Mouse (Mus musculus) thymus, postnatal 14 days (tissue): ENCODE results near the gene Ifna2.

ENCODE experiments used
- DNase-seq: peaks from one replicate; pipeline ENCODE4 v3.0.0; 2021

The Ifna2 gene

GRCm38 (mm10) chr4:88683812-88684211 lies at the start of gene Ifna2:
Gene Ifna2 (minus strand): TSS chr4:88683912.
- no peak for DNase-seq

- peak; percentile 69 for DNase-seq
These were observed 43.6 kb upstream of the Ifna2 start for GRCm38 (mm10) chr4:88727324-88727723.

DNA sequence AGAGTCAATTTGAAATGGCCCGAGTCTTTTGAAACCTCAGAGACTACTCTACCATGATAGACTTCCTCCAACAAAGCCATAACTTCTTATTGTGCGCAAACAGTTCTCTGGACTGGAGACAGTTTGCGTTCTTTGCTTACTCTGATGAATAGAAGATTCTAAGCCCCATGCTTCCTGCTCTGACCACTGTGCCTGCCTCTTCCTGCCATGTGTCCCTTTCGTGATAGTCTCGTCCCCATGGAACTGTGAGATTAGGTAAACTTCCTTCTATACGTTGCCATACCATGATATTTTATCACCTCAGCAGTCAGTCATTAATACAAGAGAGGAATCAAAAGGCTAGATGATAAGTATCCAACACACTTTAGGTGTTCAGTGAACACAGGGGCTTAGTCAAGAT lies 43.0 kb upstream of the Ifna2 start:
- no peak for DNase-seq

DNA sequence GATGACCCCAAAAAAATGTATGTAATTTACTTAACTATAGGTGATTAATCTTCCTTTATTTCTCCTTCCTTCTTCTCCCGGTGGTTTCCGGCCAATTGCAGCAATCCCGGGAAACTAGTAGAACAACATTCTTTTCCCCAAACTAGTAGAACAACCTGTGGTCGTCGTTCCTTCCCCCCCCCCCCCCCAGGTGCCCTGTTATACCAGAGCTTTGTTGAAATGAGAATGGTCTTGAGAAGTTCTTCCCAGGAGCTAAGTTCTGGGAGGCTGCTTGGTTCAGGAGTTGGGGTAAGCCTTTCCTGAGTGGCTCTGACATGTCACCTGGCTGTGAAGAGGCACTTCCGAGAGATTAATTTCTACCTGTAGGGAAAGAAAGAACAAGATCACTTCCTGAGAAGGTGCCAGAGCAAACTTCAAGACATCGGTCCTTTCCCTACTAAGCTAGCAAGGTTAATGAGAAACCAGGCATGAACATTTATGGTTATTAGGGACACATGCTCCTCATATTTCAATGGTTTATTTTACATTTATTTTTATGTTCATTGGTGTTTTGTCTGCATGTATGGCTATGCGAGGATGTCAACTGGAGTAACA lies 39.9 kb upstream of the Ifna2 start:
- no peak for DNase-seq

- peak; percentile 90 for DNase-seq
These were observed 38.3 kb upstream of the Ifna2 start, which contains the start of the genes Gm26566 and Klhl9 for GRCm38 (mm10) chr4:88721791-88722721. Gene Gm26566 (plus strand): TSS chr4:88721805. Gene Klhl9 (minus strand): TSS chr4:88722465.

- DNase-seq = no peak
These were observed 35.0 kb upstream of the Ifna2 start for GRCm38 (mm10) chr4:88718715-88719114.

DNA sequence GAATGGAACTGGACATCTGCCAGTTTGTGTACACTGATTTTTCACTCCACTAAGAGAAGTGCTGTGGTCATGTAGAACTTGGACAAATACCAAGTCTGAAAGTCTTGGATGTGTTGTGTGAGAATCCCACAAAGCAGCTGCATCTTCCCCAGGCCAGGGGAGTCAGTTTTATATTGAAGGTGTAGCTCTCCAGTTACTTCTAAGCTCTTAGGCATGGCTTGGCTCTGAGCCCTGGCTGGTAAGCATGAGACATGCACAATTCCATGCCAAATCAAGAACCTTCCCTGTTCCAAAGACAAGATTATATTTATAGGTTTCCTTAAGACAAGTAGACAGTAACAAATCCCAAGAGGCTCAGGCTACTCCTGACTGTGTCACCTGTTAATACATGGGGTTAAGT lies 31.3 kb upstream of the Ifna2 start:
- no peak for DNase-seq

DNA sequence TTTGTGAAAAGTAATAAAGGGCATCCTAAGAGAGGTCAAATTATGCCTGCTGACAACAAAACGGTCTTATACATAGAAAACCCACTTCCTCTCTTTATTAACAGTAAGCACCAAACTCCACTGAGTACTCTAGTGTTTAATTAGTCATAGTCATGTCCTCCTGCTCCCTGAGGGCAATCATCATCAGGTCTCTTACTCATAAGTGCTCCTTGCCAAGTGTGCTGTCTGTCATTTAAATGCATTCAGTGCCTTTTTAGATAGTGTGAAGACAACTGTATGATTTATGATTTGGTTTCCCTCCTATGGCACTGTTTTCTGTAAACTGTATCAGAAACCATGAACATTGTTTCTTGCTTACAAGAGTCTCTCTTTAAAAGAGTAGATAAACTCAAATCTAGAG lies 30.6 kb upstream of the Ifna2 start:
- no peak for DNase-seq

DNA sequence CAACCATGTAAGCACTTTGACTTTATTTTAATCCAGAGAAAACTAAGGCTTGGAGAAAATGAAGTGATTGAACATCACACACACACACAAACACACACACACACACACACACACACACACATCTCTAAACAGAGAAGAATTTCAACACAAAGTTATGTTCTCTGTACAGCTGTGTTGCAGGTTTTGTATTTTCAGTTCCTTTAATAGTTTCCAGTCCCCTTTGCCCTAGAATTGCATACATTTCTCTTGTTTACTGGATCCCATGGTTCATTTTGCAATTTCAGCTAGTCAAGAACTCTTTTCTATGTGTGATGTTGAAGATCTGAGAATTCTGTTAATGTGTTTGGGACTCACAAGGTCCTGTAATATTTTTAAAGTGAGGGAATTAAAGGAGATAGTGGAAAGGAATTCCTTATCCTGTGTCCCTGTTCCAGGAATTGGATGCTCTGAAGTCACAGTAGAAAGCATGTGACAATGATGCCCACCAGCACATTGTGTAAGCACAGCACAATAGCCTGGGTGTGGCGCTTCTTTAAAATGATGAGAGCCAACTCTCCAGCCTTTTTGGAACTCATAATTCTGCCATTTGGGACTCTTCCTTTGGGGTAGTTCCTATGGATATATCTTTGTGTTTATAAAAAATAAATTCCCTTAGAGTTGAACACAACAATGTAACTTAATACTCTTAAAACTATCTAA lies 23.6 kb upstream of the Ifna2 start:
- DNase-seq = no peak

DNA sequence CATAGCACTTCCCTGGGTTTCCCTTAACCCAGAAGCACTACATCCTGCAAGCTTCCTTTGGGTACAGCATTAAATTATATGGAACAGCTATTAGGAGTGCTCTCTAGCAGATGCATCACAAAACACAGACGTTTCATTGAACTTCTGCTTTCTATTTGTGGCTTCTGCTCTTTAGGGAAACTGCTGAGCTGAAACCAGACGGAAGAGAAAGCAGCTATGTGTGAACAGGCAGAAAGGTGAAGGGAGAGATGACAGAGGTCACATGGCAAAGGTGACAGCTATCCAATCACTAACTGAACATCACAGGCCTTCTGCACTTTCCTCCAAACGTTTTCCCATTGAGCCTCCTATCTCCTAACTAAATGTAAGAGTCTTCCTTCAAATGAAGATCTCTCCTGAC lies 22.2 kb upstream of the Ifna2 start:
- no peak for DNase-seq

DNA sequence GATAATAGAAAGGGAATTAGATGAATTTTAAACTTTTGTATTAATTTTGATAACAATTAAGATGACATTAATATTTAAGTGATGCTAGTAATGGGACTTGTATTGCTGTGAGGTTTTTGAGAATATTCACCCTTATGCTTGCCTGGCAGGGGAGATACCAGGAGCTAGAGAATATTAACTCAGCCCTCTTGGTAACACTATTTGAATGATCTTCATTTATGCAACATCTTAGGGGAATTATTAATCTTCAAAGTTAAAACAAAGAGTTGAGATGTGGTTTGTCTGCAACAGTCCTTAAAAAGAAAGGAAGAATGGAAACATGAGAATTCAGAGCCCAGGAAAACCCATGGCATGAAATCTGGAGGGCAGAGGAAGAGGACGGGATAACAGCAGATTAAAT lies 15.6 kb upstream of the Ifna2 start:
- DNase-seq = no peak

- no peak for DNase-seq
These were observed 15.1 kb upstream of the Ifna2 start for GRCm38 (mm10) chr4:88698781-88699180.

DNA sequence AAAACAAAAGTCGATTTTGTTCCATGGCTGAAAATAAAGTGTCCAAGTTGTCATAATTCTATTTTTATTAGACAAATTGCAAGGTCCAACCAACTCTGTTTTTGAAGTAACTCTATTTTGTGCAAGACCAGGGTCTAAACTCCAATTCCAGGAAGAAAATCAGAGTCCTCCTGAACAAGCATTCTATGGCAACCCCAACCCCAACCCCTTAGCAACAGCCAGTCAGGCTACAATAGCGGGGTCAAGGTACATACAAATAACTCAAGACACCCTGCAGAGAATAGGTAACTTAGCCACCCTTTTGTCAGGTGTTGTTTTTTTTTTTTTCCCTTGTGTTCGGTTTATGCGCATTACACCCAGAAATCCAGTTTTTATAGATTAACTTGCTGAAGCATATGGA lies 14.0 kb upstream of the Ifna2 start:
- DNase-seq = no peak

- DNase-seq = no peak
These were observed 13.4 kb upstream of the Ifna2 start for GRCm38 (mm10) chr4:88697108-88697507.

GRCm38 (mm10) chr4:88696237-88696884 lies 12.6 kb upstream of the Ifna2 start:
- DNase-seq = peak; percentile 79

DNA sequence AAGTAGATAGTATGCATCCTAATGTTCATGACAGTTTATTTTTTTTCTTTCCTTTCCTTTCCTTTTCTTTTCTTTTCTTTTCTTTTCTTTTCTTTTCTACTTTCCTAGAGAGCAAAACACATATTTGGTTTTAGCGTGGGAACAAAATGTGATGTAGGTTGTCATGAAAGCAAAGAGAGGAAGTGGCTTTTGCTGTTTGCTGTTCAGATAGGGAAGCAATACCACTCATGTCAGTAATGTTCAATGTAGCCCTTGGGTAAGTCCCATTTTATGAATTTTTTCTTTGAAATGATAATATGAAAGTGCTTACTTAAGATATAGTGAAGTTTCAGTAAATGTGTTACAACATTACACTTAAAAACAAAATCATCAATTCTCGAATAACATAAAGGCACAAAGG lies 9.7 kb upstream of the Ifna2 start:
- DNase-seq = no peak

GRCm38 (mm10) chr4:88692537-88692936 lies 8.8 kb upstream of the Ifna2 start:
- DNase-seq = peak; percentile 8

DNA sequence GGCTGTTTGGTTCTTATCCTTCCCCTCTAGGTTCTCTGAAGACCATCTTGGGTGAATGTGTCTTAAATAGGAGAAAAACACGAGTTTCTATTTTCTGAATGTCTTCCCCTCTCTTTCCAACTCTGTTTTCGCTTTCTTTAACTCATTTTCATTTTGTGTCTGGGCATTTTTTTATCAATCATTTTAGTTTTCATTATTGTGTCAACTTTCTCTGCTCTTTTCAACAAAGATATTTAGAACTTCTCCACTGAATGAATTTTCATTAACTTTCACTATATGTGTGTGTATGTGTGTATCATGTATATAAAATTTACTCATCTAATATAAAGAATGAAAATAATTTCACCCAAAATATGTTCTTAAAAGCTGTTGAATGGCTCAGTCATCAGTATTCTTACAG lies 7.5 kb upstream of the Ifna2 start, which contains the start of gene Ifnab:
Ifnab (minus strand) TSS at position 101 of the 400 bp plus-strand sequence.
- no peak for DNase-seq

DNA sequence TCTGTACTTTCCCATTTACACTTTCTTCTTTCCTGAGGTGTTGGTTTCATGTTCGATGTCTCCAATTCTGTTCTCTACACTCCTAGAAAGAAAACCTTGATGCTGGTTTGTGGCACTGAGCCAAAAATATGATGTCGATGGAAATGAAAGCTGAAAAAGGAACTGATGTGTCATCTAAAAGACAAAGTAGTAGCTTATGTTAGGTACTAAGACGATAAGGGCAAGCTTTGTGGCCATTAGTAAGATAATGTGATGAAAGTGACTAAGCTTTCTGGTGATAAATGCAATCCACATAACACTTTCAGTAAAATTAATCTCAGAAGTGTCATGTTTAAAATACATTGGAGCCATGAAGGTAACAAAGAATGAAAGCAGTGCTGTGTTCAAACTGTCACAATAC lies 2.4 kb downstream of the Ifna2 start:
- no peak for DNase-seq

DNA sequence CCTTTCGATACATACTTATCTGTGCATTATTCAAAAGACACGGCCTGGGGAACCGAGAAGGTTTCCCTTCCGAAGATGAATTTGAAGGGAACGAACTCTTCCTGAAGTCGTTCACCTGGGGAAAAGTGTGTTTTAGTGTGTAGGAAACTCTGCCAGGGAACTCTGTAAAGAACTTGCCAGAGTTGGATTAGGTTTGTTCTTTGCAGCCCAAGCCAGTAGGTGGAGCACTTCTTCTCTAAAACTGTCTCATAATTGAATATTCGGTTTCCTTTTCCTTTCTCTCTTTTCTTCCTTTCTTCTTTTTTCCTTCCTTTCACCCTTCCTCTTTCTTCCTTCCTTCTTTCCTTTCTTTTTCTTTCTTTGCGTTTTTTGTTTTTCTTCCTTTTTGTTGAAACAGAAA lies 3.4 kb downstream of the Ifna2 start:
- DNase-seq = peak; percentile 38

GRCm38 (mm10) chr4:88676824-88677223 lies 6.9 kb downstream of the Ifna2 start, which contains the start of gene Ifna16:
Gene Ifna16 (minus strand): TSS chr4:88676924.
- DNase-seq = no peak

DNA sequence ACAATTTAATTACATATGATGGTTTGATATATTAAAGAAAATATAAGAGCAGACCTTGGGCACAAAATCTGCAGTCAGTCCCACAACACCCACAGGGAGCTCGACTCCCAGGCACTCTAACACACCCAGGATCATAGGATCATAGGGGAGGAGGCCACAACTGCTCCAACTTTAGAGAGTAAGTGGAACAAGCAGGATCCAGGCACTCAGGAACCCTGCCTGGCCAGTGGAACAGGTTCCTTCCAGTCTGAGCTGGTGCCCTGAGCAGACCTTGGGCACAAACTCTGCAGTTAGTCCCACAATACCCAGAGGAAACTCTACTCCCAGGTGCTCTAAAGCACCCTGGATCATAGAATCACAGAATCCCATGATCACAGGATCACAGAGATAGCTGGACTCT lies 28.3 kb downstream of the Ifna2 start:
- no peak for DNase-seq

GRCm38 (mm10) chr4:88653644-88654043 lies 30.1 kb downstream of the Ifna2 start:
- no peak for DNase-seq
